Mouse (Mus musculus) heart, postnatal 0 days (tissue): ENCODE data around the gene Ccdc115.

ENCODE experiments used
- CTCF ChIP-seq: IDR thresholded peaks from 2 replicates; pipeline ENCODE4 v1.5.1; 2016; ENCODE audit warnings: antibody characterized with exemption, control low read depth, low read depth
- EP300 ChIP-seq: IDR thresholded peaks from 2 replicates; pipeline ENCODE4 v1.6.1; 2016; ENCODE audit warnings: antibody characterized with exemption, low read depth

DNA sequence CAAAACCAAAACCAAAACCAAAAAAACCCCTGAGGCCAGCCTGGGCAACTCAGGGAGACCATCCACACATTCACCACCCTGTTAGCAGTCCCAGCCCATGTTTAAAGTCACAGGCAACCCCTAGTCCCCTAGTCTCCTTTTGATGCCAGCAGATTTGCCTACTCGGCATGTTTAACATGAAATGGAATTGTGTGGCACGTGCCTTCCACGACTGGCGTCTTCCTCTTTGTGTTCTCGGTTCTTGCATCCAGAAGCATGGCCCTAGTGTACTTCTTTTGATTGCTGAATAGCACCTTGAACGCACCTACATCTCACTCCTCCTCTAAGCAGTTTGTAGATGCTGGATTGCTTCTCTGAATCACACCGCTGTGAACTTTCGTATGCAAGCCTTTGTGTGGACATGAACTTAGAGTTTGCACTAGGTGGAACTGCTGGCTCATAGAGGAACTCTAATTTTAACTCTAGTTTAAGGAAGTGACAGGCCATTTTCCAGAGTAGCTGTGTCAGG, 24.9 kb upstream of the Ccdc115 start:
- TF ChIP-seq CTCF (no peak), EP300 (no peak)
